Mouse (Mus musculus): Measurements from ENCODE around the gene Ppip5k2.

Ppip5k2 gene

GRCm38 (mm10) chr1:97759841-97760240 lies 10.4 kb downstream of the Ppip5k2 start:
- DNase-seq (ENCODE audit: extremely low spot score, low spot score): no peak

- no peak for DNase-seq (ENCODE audit: extremely low spot score, low spot score)
Measured at GRCm38 (mm10) chr1:97754392-97754791, 15.8 kb downstream of the Ppip5k2 start.

GRCm38 (mm10) chr1:97753216-97753615 lies 17.0 kb downstream of the Ppip5k2 start:
- DNase-seq (ENCODE audit: extremely low spot score, low spot score): no peak

GRCm38 (mm10) chr1:97748163-97748562 lies 22.0 kb downstream of the Ppip5k2 start:
- no peak for DNase-seq (ENCODE audit: extremely low spot score, low spot score)

- DNase-seq (ENCODE audit: extremely low spot score, low spot score): no peak
Measured at GRCm38 (mm10) chr1:97746261-97746660, 23.9 kb downstream of the Ppip5k2 start.

- DNase-seq (ENCODE audit: extremely low spot score, low spot score): no peak
Measured at GRCm38 (mm10) chr1:97745712-97746111, 24.5 kb downstream of the Ppip5k2 start.

GRCm38 (mm10) chr1:97743063-97743462 lies 27.1 kb downstream of the Ppip5k2 start:
- DNase-seq (ENCODE audit: extremely low spot score, low spot score): no peak

- DNase-seq (ENCODE audit: extremely low spot score, low spot score): no peak
Measured at GRCm38 (mm10) chr1:97729339-97729738, 40.9 kb downstream of the Ppip5k2 start.

- no peak for DNase-seq (ENCODE audit: extremely low spot score, low spot score)
Measured at GRCm38 (mm10) chr1:97726730-97727129, 43.5 kb downstream of the Ppip5k2 start.

GRCm38 (mm10) chr1:97718440-97718839 lies 51.8 kb downstream of the Ppip5k2 start:
- no peak for DNase-seq (ENCODE audit: extremely low spot score, low spot score)

GRCm38 (mm10) chr1:97714334-97714868 lies 55.8 kb downstream of the Ppip5k2 start:
- DNase-seq (ENCODE audit: extremely low spot score, low spot score): no peak

GRCm38 (mm10) chr1:97710520-97710919 lies 59.7 kb downstream of the Ppip5k2 start:
- no peak for DNase-seq (ENCODE audit: extremely low spot score, low spot score)

- DNase-seq (ENCODE audit: extremely low spot score, low spot score): no peak
Measured at GRCm38 (mm10) chr1:97705389-97705788, 64.8 kb downstream of the Ppip5k2 start.

GRCm38 (mm10) chr1:97704646-97705045 lies 65.6 kb downstream of the Ppip5k2 start:
- DNase-seq (ENCODE audit: extremely low spot score, low spot score): no peak

- DNase-seq (ENCODE audit: extremely low spot score, low spot score): no peak
Measured at GRCm38 (mm10) chr1:97698956-97699570, 71.1 kb downstream of the Ppip5k2 start.

GRCm38 (mm10) chr1:97697273-97697672 lies 72.9 kb downstream of the Ppip5k2 start:
- DNase-seq (ENCODE audit: extremely low spot score, low spot score): no peak

- DNase-seq (ENCODE audit: extremely low spot score, low spot score): no peak
Measured at GRCm38 (mm10) chr1:97693825-97694224, 76.4 kb downstream of the Ppip5k2 start.

- DNase-seq (ENCODE audit: extremely low spot score, low spot score): peak; percentile 38
Measured at GRCm38 (mm10) chr1:97688756-97689155, 81.5 kb downstream of the Ppip5k2 start.

- no peak for DNase-seq (ENCODE audit: extremely low spot score, low spot score)
Measured at GRCm38 (mm10) chr1:97676526-97677177, 93.6 kb downstream of the Ppip5k2 start.

- no peak for DNase-seq (ENCODE audit: extremely low spot score, low spot score)
Measured at GRCm38 (mm10) chr1:97676115-97676514, 94.1 kb downstream of the Ppip5k2 start.

- no peak for DNase-seq (ENCODE audit: extremely low spot score, low spot score)
Measured at GRCm38 (mm10) chr1:97672849-97673248, 97.4 kb downstream of the Ppip5k2 start.

GRCm38 (mm10) chr1:97667288-97667687 lies 102.9 kb downstream of the Ppip5k2 start:
- no peak for DNase-seq (ENCODE audit: extremely low spot score, low spot score)

- no peak for DNase-seq (ENCODE audit: extremely low spot score, low spot score)
Measured at GRCm38 (mm10) chr1:97662324-97662723, 107.9 kb downstream of the Ppip5k2 start.
